Mouse (Mus musculus): ENCODE results near the gene Oard1.

GRCm38 (mm10) chr17:48427852-48428530, 18.2 kb downstream of the Oard1 start:
- no peak for TF ChIP-seq CTCF (IDR thresholded peaks at IDR 0.05; ENCODE audit: low read depth, low read length)
- no peak for TF ChIP-seq EP300 (IDR thresholded peaks at IDR 0.05; ENCODE audit: insufficient read depth, low read depth, low read length)
- no peak for TF ChIP-seq POLR2A (IDR thresholded peaks at IDR 0.05; ENCODE audit: insufficient read depth, low read length)
